Mouse (Mus musculus) hindbrain, embryonic 11.5 days (tissue): ENCODE results near the gene Ccdc186. TPM values are rescaled to one million over a fixed set of nuclear protein-coding genes. Genes with fewer than 3 reads are reported as not detected.
"Not testable (repeated sequence)": the region's sequence is repeated elsewhere in the genome, so short reads cannot be mapped to it uniquely, and the experiment has no call there.

ENCODE experiments used
- ATAC-seq: fragments of 200-750 bp; cut with Nextera tagmentation; 2 replicates; pipeline ENCODE4 v1.8.0; 2017; ENCODE audit warnings: mild to moderate bottlenecking, moderate TSS enrichment, moderate library complexity; ENCODE audit not compliant: low FRiP score
- DNase-seq: peaks from one replicate; pipeline ENCODE4 v3.0.0-alpha.2; 2015; ENCODE audit warnings: low spot score
- H3K27ac ChIP-seq: fragments of 300-500 bp; sonication (generic); 2 replicates; pipeline ENCODE4 v1.5.1; 2014; ENCODE audit warnings: mild to moderate bottlenecking, low read depth, low read length
- H3K27me3 ChIP-seq: fragments of 300-500 bp; sonication (generic); 2 replicates; pipeline ENCODE4 v1.6.1; 2014; ENCODE audit warnings: mild to moderate bottlenecking, low read length, moderate library complexity, mixed read lengths; ENCODE audit not compliant: control insufficient read depth, insufficient read depth
- H3K36me3 ChIP-seq: fragments of 300-500 bp; sonication (generic); 2 replicates; pipeline ENCODE4 v1.6.1; 2014; ENCODE audit warnings: mild to moderate bottlenecking, low read length, moderate library complexity, mixed read lengths; ENCODE audit not compliant: control insufficient read depth, insufficient read depth
- H3K4me1 ChIP-seq: fragments of 300-500 bp; sonication (generic); replicated peaks from 2 replicates; pipeline ENCODE4 v1.6.1; 2014; ENCODE audit warnings: low read length, mixed read lengths; ENCODE audit not compliant: control insufficient read depth, insufficient read depth
- H3K4me2 ChIP-seq: fragments of 300-500 bp; sonication (generic); replicated peaks from 2 replicates; pipeline ENCODE4 v1.6.1; 2014; ENCODE audit warnings: mild to moderate bottlenecking, low read depth, low read length
- H3K4me3 ChIP-seq: fragments of 300-500 bp; sonication (generic); 2 replicates; pipeline ENCODE4 v1.5.1; 2014; ENCODE audit warnings: low read depth, low read length
- H3K9ac ChIP-seq: fragments of 300-500 bp; sonication (generic); 2 replicates; pipeline ENCODE4 v1.6.1; 2014; ENCODE audit warnings: low read depth, low read length
- H3K9me3 ChIP-seq: fragments of 300-500 bp; sonication (generic); 2 replicates; pipeline ENCODE4 v1.6.1; 2016; ENCODE audit warnings: low read length; ENCODE audit not compliant: control insufficient read depth
- WGBS: fragments of 180-500 bp; shearing (Covaris S2); extraction: QIAGEN DNeasy Blood & Tissue Kit; methylation state at CpG from one replicate; pipeline ENCODE4 v1.1.7; 2014; 5-methylcytosine and 5-hydroxymethylcytosine counted together
- polyA plus RNA-seq: library from polyadenylated mRNA; unstranded; fragments of >200 nt; fragmentation: Nextera tagmentation; extraction: Ambion mirVana; gene quantifications from 2 replicates; pipeline ENCODE4 v1.2.1, GENCODE M21; 2014

Ccdc186 gene
- polyA plus RNA-seq, 1 experiment from 2014 or later, result 25.7 TPM

- H3K9ac ChIP-seq, H3K9me3 ChIP-seq, H3K4me3 ChIP-seq, H3K27ac ChIP-seq, DNase-seq, H3K4me2 ChIP-seq, H3K36me3 ChIP-seq, ATAC-seq, H3K27me3 ChIP-seq, H3K4me1 ChIP-seq: not testable (repeated sequence)
- WGBS, result 96% methylated on average over 2 of the region's 2 CpGs
These were observed 67.5 kb downstream of the Ccdc186 start for GRCm38 (mm10) chr19:56754456-56754855.

DNA sequence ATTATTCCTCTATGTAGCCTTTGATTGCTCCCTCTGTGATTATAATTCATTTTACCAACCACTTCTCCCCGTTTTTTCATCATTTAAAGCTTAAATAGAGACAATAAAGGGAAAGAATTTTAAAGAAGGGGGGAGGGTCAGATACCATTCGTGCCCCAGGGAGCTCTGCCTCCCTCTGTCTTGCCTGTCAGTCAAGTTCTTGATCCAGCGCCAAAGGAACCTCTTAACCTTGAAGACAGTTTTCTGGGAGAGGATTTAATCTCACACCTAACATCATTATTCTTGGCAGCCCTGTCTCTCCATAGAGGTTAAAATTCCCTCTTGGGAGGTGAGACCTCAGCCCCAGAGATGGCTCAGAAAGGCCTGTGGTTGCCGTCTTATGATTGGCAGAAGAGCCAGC, 71.3 kb downstream of the Ccdc186 start:
- Histone ChIP-seq H3K27me3 (no peaks in the 10 kb centered on the region), H3K27ac (no peak overlapping the region), H3K9ac (no peak overlapping the region), H3K36me3 (no peaks in the 10 kb centered on the region), H3K4me2 (no peak overlapping the region), H3K9me3 (no peaks in the 10 kb centered on the region), H3K4me3 (no peak overlapping the region), H3K4me1 (no peaks in the 10 kb centered on the region)
- DNase-seq, result no peak
- no peak for ATAC-seq
- 43% methylated on average over 4 of the region's 4 CpGs for WGBS

DNA sequence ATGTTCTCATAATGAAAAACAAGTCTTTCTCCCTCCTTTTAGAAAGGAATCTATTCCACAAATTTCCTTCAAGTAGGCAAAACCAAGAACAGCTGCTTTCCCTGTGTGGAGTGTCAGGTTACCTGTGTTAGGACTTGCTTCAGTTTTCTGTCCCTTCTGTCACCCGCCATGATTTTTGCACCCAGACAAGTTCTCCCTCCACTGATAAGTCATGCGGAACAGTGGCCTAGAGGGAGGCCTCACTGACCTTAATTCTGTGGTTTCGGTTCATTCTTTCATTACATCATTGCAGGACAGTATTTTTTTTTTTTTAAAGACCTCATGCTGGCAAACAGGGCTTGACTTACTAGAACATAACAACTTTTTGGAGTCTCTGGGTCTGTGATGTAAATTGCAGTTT, 72.6 kb downstream of the Ccdc186 start:
- no peak for DNase-seq
- 26% methylated on average over 3 of the region's 3 CpGs for WGBS

GRCm38 (mm10) chr19:56747878-56748277, 74.1 kb downstream of the Ccdc186 start:
- H3K4me1 ChIP-seq, result no peaks in the 10 kb centered on the region
- ATAC-seq, result no peak

More for the DNA sequence above, 72.6 kb downstream of the Ccdc186 start:
- no peaks in the 10 kb centered on the region for H3K4me1 ChIP-seq
- no peaks in the 10 kb centered on the region for H3K36me3 ChIP-seq
- H3K4me3 ChIP-seq, result no peak overlapping the region
- H3K27ac ChIP-seq, result no peak overlapping the region
- H3K4me2 ChIP-seq, result no peak overlapping the region
- H3K9me3 ChIP-seq, result no peaks in the 10 kb centered on the region
- H3K27me3 ChIP-seq, result no peaks in the 10 kb centered on the region
- H3K9ac ChIP-seq, result no peak overlapping the region
- no peak for ATAC-seq

DNA sequence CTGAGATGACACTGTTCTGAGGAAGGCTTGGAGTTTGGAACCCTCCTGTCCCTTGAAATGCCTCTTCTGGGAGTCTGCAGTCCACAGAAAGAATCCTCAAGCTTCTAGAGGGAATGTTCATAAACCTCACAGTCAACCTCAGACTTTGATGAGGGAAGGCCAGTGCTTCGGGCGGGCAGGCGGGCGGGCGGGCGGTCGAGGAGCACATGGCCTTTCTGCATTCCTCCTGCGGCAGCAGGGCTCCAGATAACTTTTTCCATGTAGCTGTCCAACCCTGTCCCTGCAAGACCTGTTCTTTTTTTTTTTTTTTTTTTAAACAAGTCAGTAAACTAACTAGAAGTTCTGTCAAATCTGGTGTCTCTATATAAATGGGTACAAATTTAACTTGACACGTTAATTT, 75.4 kb downstream of the Ccdc186 start:
- Histone ChIP-seq H3K27me3 (no peaks in the 10 kb centered on the region), H3K4me2 (no peak overlapping the region), H3K27ac (no peak overlapping the region), H3K4me1 (no peaks in the 10 kb centered on the region), H3K4me3 (no peak overlapping the region), H3K36me3 (no peaks in the 10 kb centered on the region), H3K9me3 (no peaks in the 10 kb centered on the region), H3K9ac (no peak overlapping the region)
- ATAC-seq (no peak), DNase-seq (no peak)
- WGBS, result 86% methylated on average over 9 of the region's 9 CpGs

More at GRCm38 (mm10) chr19:56747878-56748277, 74.1 kb downstream of the Ccdc186 start:
- H3K36me3 ChIP-seq, result no peaks in the 10 kb centered on the region
- no peaks in the 10 kb centered on the region for H3K27me3 ChIP-seq
- H3K9me3 ChIP-seq, result no peaks in the 10 kb centered on the region
- DNase-seq, result no peak
- H3K27ac ChIP-seq, result no peak overlapping the region
- H3K4me2 ChIP-seq, result no peak overlapping the region
- H3K9ac ChIP-seq, result no peak overlapping the region
- 82% methylated on average over 10 of the region's 10 CpGs for WGBS
- H3K4me3 ChIP-seq, result no peak overlapping the region

DNA sequence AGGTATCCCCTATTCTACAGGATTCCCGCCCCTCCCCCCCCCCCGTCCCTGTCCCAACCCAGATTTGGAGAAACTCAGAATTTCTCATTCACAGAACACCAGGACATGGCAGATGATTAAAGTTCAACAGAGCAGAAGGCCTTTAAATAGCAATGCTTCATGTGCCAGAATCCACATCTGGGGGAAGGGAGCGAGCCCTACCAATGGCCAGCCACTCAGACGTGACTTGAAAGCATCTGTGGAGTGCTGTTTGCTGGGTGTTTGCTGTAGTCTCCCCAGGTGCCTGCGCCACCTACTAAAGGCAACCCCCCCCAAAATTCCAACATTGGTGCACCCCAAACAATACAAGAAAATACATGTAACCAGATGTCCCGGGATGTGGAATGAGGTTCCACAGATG, 76.5 kb downstream of the Ccdc186 start:
- no peak overlapping the region for H3K27ac ChIP-seq
- H3K36me3 ChIP-seq, result no peaks in the 10 kb centered on the region
- no peaks in the 10 kb centered on the region for H3K27me3 ChIP-seq
- H3K9me3 ChIP-seq, result no peaks in the 10 kb centered on the region
- H3K9ac ChIP-seq, result no peak overlapping the region
- WGBS, result 70% methylated on average over 6 of the region's 6 CpGs
- no peak overlapping the region for H3K4me3 ChIP-seq
- no peaks in the 10 kb centered on the region for H3K4me1 ChIP-seq
- no peak overlapping the region for H3K4me2 ChIP-seq
- DNase-seq, result no peak
- no peak for ATAC-seq

GRCm38 (mm10) chr19:56745061-56745460, 76.9 kb downstream of the Ccdc186 start:
- Histone ChIP-seq H3K9ac (no peak overlapping the region), H3K36me3 (no peaks in the 10 kb centered on the region), H3K4me1 (no peaks in the 10 kb centered on the region), H3K4me3 (no peak overlapping the region), H3K27ac (no peak overlapping the region), H3K4me2 (no peak overlapping the region), H3K9me3 (no peaks in the 10 kb centered on the region), H3K27me3 (no peaks in the 10 kb centered on the region)
- WGBS, result 71% methylated on average over 7 of the region's 7 CpGs
- ATAC-seq (no peak), DNase-seq (no peak)

Other genes with a start within 250 kb of the Ccdc186 start
- 0.11 and 0.17 TPM in 2 replicates for gene Adrb1, start 100.0 kb downstream of the Ccdc186 start, polyA plus RNA-seq
- 0.68 and 0.95 TPM in 2 replicates for gene Tdrd1, start 4.0 kb upstream of the Ccdc186 start, polyA plus RNA-seq
- 0.63 and 0.73 TPM in 2 replicates for gene Vwa2, start 52.1 kb upstream of the Ccdc186 start, polyA plus RNA-seq
- 3.7 and 5.5 TPM in 2 replicates for gene Afap1l2, start 186.0 kb upstream of the Ccdc186 start, polyA plus RNA-seq